Mouse (Mus musculus): ENCODE results near the gene F11.

DNA sequence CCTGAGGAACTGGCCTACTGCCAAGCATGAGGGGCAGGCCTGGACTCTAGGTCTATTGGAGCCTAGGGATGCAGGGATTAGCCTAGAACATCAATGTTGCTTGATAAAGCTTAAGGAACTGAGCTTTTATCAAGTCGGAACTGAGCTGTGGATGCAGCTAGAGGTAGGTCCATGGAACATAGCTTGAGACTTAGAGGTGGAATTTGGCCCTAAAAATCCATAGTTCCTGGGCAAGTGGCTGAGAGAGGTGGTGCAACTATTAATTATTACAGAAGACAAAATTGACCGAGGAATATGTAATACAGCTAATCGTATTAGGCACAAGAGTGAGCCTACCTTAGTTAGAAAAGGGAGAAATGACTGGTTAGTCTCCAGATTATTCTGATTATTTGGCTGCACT lies 42.5 kb upstream of the F11 start:
- TF ChIP-seq POLR2A (IDR thresholded peaks at IDR 0.05; ENCODE audit: borderline replicate concordance, insufficient read depth, low read length) (no peak), CTCF (IDR thresholded peaks at IDR 0.05; ENCODE audit: borderline replicate concordance, insufficient read depth, low read depth, low read length) (no peak)

All from cerebellum, adult 2 months (tissue).